Comparison of ENCODE assay signal across 7 mouse cellular contexts in genomic region chr2:167941745-167942176, GRCm38 (mm10). TPM values are rescaled to one million over a fixed set of nuclear protein-coding genes. Genes with fewer than 3 reads are reported as not detected.
DNase-seq lines count a peak whose midpoint lies in the region; ATAC-seq lines count a peak whose summit lies in the region.

No protein-coding gene starts in this region.

- no peak overlapping the region for H3K4me3 ChIP-seq in neural tube, embryonic 13.5 days
- H3K4me3 ChIP-seq in liver, embryonic 12.5 days: no peak overlapping the region

- peak overlapping the region; percentile 44; the same call in 1 of the 2 replicates for H3K9ac ChIP-seq in neural tube, embryonic 13.5 days
- no peak overlapping the region for H3K9ac ChIP-seq in liver, embryonic 12.5 days

- ATAC-seq in neural tube, embryonic 13.5 days (ENCODE audit: low read depth): no peak
- peak; percentile 22 for ATAC-seq in common myeloid progenitor, adult 5-6 weeks (replicated peaks; ENCODE audit: low read depth, poor library complexity, severe bottlenecking)
- no peak for ATAC-seq in liver, embryonic 12.5 days

- no peaks in the 10 kb centered on the region for H3K9me3 ChIP-seq in neural tube, embryonic 13.5 days
- H3K9me3 ChIP-seq in liver, embryonic 12.5 days (replicated peaks): no peaks in the 10 kb centered on the region

- H3K4me2 ChIP-seq in neural tube, embryonic 13.5 days: 0 out of 2 replicates have a peak overlapping the region, but pooled peaks have one; percentile 2
- no peak overlapping the region for H3K4me2 ChIP-seq in liver, embryonic 12.5 days

- H3K4me1 ChIP-seq in neural tube, embryonic 13.5 days (replicated peaks): peaks cover 86% of the 10 kb centered on the region
- peaks cover 75% of the 10 kb centered on the region for H3K4me1 ChIP-seq in liver, embryonic 12.5 days

- H3K36me3 ChIP-seq in neural tube, embryonic 13.5 days: no peaks in the 10 kb centered on the region
- peaks cover 9% of the 10 kb centered on the region for H3K36me3 ChIP-seq in liver, embryonic 12.5 days

- WGBS in neural tube, embryonic 13.5 days: 42% methylated on average over 6 of the region's 6 CpGs
- WGBS in liver, embryonic 12.5 days (ENCODE audit: insufficient replicate concordance): 37% methylated on average over 6 of the region's 6 CpGs

- peak overlapping the region; percentile 81 for H3K27ac ChIP-seq in neural tube, embryonic 13.5 days (replicated peaks)
- 0 out of 2 replicates have a peak overlapping the region, but pooled peaks have one; percentile 55 for H3K27ac ChIP-seq in liver, embryonic 12.5 days

- no peaks in the 10 kb centered on the region for H3K27me3 ChIP-seq in neural tube, embryonic 13.5 days
- no peaks in the 10 kb centered on the region for H3K27me3 ChIP-seq in liver, embryonic 12.5 days (replicated peaks)

- DNase-seq in neural tube, embryonic 10.5 days (ENCODE audit: extremely low spot score, low spot score): no peak
- DNase-seq in thymus, postnatal 14 days: peak; percentile 77
- DNase-seq in spleen, postnatal 14 days (ENCODE audit: low spot score in 2 of 2): no peak
- no peak for DNase-seq in retina, embryonic 14.5 days (ENCODE audit: low spot score)

RNA-seq across cellular contexts. Expression of gene Ptpn1, which starts 9.9 kb away (rescaled TPM):
- 110 and 113 TPM in 2 replicates for polyA plus RNA-seq in neural tube, embryonic 13.5 days (2015; fragmentation: Nextera tagmentation; extraction: Ambion mirVana)
- total RNA-seq in common myeloid progenitor, adult 5-6 weeks (2017): 33.2 and 63.6 TPM in 2 replicates
- polyA plus RNA-seq in liver, embryonic 12.5 days (2016; fragmentation: Nextera tagmentation; extraction: Ambion mirVana): 38.4 and 39.2 TPM in 2 replicates
